Mouse (Mus musculus): Measurements from ENCODE around the gene Egfl8. TPM values are rescaled to one million over a fixed set of nuclear protein-coding genes. Genes with fewer than 3 reads are reported as not detected.

Egfl8 gene
- 2.2 and 2.8 TPM in 2 replicates for polyA plus RNA-seq (2015; fragmentation: Nextera tagmentation; extraction: Ambion mirVana)

- WGBS: 70% methylated on average over 6 of the region's 6 CpGs
- Histone ChIP-seq H3K4me3 (no peak within 1 kb of the TSS), H3K4me2 (no peak within 1 kb of the TSS), H3K9me3 (no peaks in the 10 kb centered on the region), H3K9ac (no peak within 1 kb of the TSS), H3K4me1 (no peaks in the 10 kb centered on the region), H3K27ac (peak within 1 kb of the TSS; percentile 8; the same call in 1 of the 2 replicates), H3K27me3 (no peaks in the 10 kb centered on the region), H3K36me3 (peaks cover 31% of the 10 kb centered on the region)
- ATAC-seq (ENCODE audit: borderline replicate concordance, extremely low read depth, low FRiP score, low TSS enrichment): no peak
These were observed at the start of gene Egfl8 for GRCm38 (mm10) chr17:34615871-34616270. Gene Egfl8, minus strand, starts transcription at chr17:34615971.

- H3K4me2 ChIP-seq: no peak overlapping the region
- WGBS: 56% methylated on average over 7 of the region's 7 CpGs
- no peak for ATAC-seq (ENCODE audit: borderline replicate concordance, extremely low read depth, low FRiP score, low TSS enrichment)
- H3K9ac ChIP-seq: no peak overlapping the region
- H3K27me3 ChIP-seq: peaks cover 52% of the 10 kb centered on the region
- no peaks in the 10 kb centered on the region for H3K9me3 ChIP-seq
- H3K36me3 ChIP-seq: no peaks in the 10 kb centered on the region
- no peak overlapping the region for H3K4me3 ChIP-seq
- peaks cover 12% of the 10 kb centered on the region for H3K4me1 ChIP-seq
- no peak overlapping the region for H3K27ac ChIP-seq
These were observed 48.7 kb upstream of the Egfl8 start for GRCm38 (mm10) chr17:34664472-34664871.

- Histone ChIP-seq H3K4me1 (peaks cover 12% of the 10 kb centered on the region), H3K36me3 (no peaks in the 10 kb centered on the region), H3K27ac (no peak overlapping the region), H3K9ac (no peak overlapping the region), H3K27me3 (peaks cover 52% of the 10 kb centered on the region), H3K9me3 (no peaks in the 10 kb centered on the region), H3K4me3 (no peak overlapping the region), H3K4me2 (no peak overlapping the region)
- ATAC-seq (ENCODE audit: borderline replicate concordance, extremely low read depth, low FRiP score, low TSS enrichment): no peak
- WGBS: 45% methylated on average over 1 of the region's 1 CpGs
These were observed 47.8 kb upstream of the Egfl8 start for GRCm38 (mm10) chr17:34663558-34663957.

GRCm38 (mm10) chr17:34662978-34663377, 47.2 kb upstream of the Egfl8 start:
- Histone ChIP-seq H3K4me2 (no peak overlapping the region), H3K27me3 (peaks cover 54% of the 10 kb centered on the region), H3K4me3 (no peak overlapping the region), H3K36me3 (no peaks in the 10 kb centered on the region), H3K27ac (no peak overlapping the region), H3K9me3 (no peaks in the 10 kb centered on the region), H3K4me1 (peaks cover 12% of the 10 kb centered on the region), H3K9ac (no peak overlapping the region)
- 82% methylated on average over 8 of the region's 8 CpGs for WGBS
- no peak for ATAC-seq (ENCODE audit: borderline replicate concordance, extremely low read depth, low FRiP score, low TSS enrichment)

- no peak for ATAC-seq (ENCODE audit: borderline replicate concordance, extremely low read depth, low FRiP score, low TSS enrichment)
- H3K9me3 ChIP-seq: no peaks in the 10 kb centered on the region
- H3K36me3 ChIP-seq: no peaks in the 10 kb centered on the region
- no peak overlapping the region for H3K27ac ChIP-seq
- H3K4me2 ChIP-seq: no peak overlapping the region
- peaks cover 12% of the 10 kb centered on the region for H3K4me1 ChIP-seq
- H3K27me3 ChIP-seq: peaks cover 54% of the 10 kb centered on the region
- no peak overlapping the region for H3K9ac ChIP-seq
- H3K4me3 ChIP-seq: no peak overlapping the region
- WGBS: 69% methylated on average over 1 of the region's 1 CpGs
These were observed 46.7 kb upstream of the Egfl8 start for GRCm38 (mm10) chr17:34662468-34662867.

- ATAC-seq (ENCODE audit: borderline replicate concordance, extremely low read depth, low FRiP score, low TSS enrichment): peak; percentile 67; the same call in 1 of the 2 replicates
- H3K4me1 ChIP-seq: peaks cover 17% of the 10 kb centered on the region
- H3K27ac ChIP-seq: no peak overlapping the region
- H3K9me3 ChIP-seq: no peaks in the 10 kb centered on the region
- peak overlapping the region; percentile 21 for H3K4me3 ChIP-seq
- H3K36me3 ChIP-seq: no peaks in the 10 kb centered on the region
- no peak overlapping the region; the same call in 1 of the 2 replicates for H3K9ac ChIP-seq
- 2% methylated on average over 19 of the region's 19 CpGs for WGBS
- H3K27me3 ChIP-seq: peaks cover 53% of the 10 kb centered on the region
- peak overlapping the region; percentile 53 for H3K4me2 ChIP-seq
These were observed 45.4 kb upstream of the Egfl8 start for GRCm38 (mm10) chr17:34661121-34661591.

GRCm38 (mm10) chr17:34660259-34660820, 44.6 kb upstream of the Egfl8 start:
- peaks cover 25% of the 10 kb centered on the region for H3K4me1 ChIP-seq
- no peak overlapping the region for H3K27ac ChIP-seq
- peaks cover 46% of the 10 kb centered on the region for H3K27me3 ChIP-seq
- H3K9me3 ChIP-seq: no peaks in the 10 kb centered on the region
- WGBS: 28% methylated on average over 11 of the region's 11 CpGs
- no peaks in the 10 kb centered on the region for H3K36me3 ChIP-seq
- H3K4me3 ChIP-seq: 0 out of 2 replicates have a peak overlapping the region, but pooled peaks have one; percentile 21
- peak overlapping the region; percentile 53; the same call in 1 of the 2 replicates for H3K4me2 ChIP-seq
- ATAC-seq (ENCODE audit: borderline replicate concordance, extremely low read depth, low FRiP score, low TSS enrichment): no peak
- no peak overlapping the region for H3K9ac ChIP-seq

GRCm38 (mm10) chr17:34659897-34660214, 44.1 kb upstream of the Egfl8 start:
- Histone ChIP-seq H3K4me3 (no peak overlapping the region), H3K27me3 (peaks cover 42% of the 10 kb centered on the region), H3K36me3 (no peaks in the 10 kb centered on the region), H3K4me1 (peaks cover 30% of the 10 kb centered on the region), H3K9me3 (no peaks in the 10 kb centered on the region), H3K4me2 (no peak overlapping the region), H3K9ac (no peak overlapping the region), H3K27ac (no peak overlapping the region)
- ATAC-seq (ENCODE audit: borderline replicate concordance, extremely low read depth, low FRiP score, low TSS enrichment): no peak
- WGBS: 58% methylated on average over 3 of the region's 3 CpGs

- H3K27me3 ChIP-seq: peaks cover 42% of the 10 kb centered on the region
- H3K36me3 ChIP-seq: no peaks in the 10 kb centered on the region
- H3K4me1 ChIP-seq: peaks cover 35% of the 10 kb centered on the region
- ATAC-seq (ENCODE audit: borderline replicate concordance, extremely low read depth, low FRiP score, low TSS enrichment): no peak
- no peak overlapping the region for H3K27ac ChIP-seq
- H3K9me3 ChIP-seq: no peaks in the 10 kb centered on the region
- H3K4me2 ChIP-seq: no peak overlapping the region
- WGBS: 51% methylated on average over 12 of the region's 12 CpGs
- H3K4me3 ChIP-seq: no peak overlapping the region
- no peak overlapping the region for H3K9ac ChIP-seq
These were observed 43.6 kb upstream of the Egfl8 start for GRCm38 (mm10) chr17:34659181-34659896.

- H3K4me3 ChIP-seq: no peak overlapping the region
- H3K27me3 ChIP-seq: peaks cover 42% of the 10 kb centered on the region
- WGBS: 77% methylated on average over 3 of the region's 3 CpGs
- H3K4me2 ChIP-seq: no peak overlapping the region
- ATAC-seq (ENCODE audit: borderline replicate concordance, extremely low read depth, low FRiP score, low TSS enrichment): no peak
- H3K36me3 ChIP-seq: 0 out of 2 replicates have a peak, but pooled peaks cover 3% of the 10 kb centered on the region
- H3K9ac ChIP-seq: no peak overlapping the region
- peaks cover 39% of the 10 kb centered on the region for H3K4me1 ChIP-seq
- H3K9me3 ChIP-seq: no peaks in the 10 kb centered on the region
- no peak overlapping the region for H3K27ac ChIP-seq
These were observed 42.8 kb upstream of the Egfl8 start for GRCm38 (mm10) chr17:34658591-34658990.

GRCm38 (mm10) chr17:34658145-34658544, 42.4 kb upstream of the Egfl8 start:
- Histone ChIP-seq H3K4me2 (no peak overlapping the region), H3K36me3 (peaks cover 7% of the 10 kb centered on the region), H3K9ac (no peak overlapping the region), H3K27ac (no peak overlapping the region), H3K4me3 (no peak overlapping the region), H3K27me3 (peaks cover 39% of the 10 kb centered on the region), H3K9me3 (no peaks in the 10 kb centered on the region), H3K4me1 (peaks cover 39% of the 10 kb centered on the region)
- ATAC-seq (ENCODE audit: borderline replicate concordance, extremely low read depth, low FRiP score, low TSS enrichment): no peak
- WGBS: 64% methylated on average over 2 of the region's 2 CpGs

GRCm38 (mm10) chr17:34657271-34657670, 41.5 kb upstream of the Egfl8 start:
- H3K9ac ChIP-seq: no peak overlapping the region
- WGBS: 35% methylated on average over 2 of the region's 2 CpGs
- H3K27me3 ChIP-seq: peaks cover 31% of the 10 kb centered on the region
- no peaks in the 10 kb centered on the region for H3K9me3 ChIP-seq
- peaks cover 39% of the 10 kb centered on the region for H3K4me1 ChIP-seq
- H3K27ac ChIP-seq: no peak overlapping the region
- no peak overlapping the region for H3K4me2 ChIP-seq
- H3K36me3 ChIP-seq: peaks cover 15% of the 10 kb centered on the region
- ATAC-seq (ENCODE audit: borderline replicate concordance, extremely low read depth, low FRiP score, low TSS enrichment): no peak
- no peak overlapping the region for H3K4me3 ChIP-seq
